ENCODE assay signal across 9 mouse cellular contexts in the genomic region with DNA sequence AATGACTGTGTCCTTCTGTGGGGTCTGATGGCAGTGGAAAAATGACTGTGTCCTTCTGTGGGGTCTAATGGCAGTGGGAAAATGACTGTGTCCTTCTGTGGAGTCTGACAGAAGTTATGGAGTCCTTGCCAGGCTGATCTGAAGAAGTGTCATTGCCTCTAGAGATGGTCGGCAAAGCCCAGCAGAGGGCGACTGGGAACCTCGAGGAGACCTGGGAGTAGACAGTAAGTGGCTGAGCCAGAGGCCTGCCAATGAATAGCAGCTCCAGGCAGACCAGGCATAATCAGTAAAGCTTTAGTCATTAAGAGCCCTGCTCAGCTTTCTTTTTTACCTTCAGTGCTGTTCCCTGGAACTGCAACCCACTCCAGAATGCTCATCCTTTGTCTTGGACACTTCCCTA. TPM values are rescaled to one million over a fixed set of nuclear protein-coding genes. Genes with fewer than 3 reads are reported as not detected.
DNase-seq lines count a peak whose midpoint lies in the region; ATAC-seq and TF ChIP-seq lines count a peak whose summit lies in the region.
"Had no signal": no experiment of that assay in that cellular context is flagged by ENCODE, and none has a peak within 500 bp of the region (broad histone marks: within the 10 kb centered on the region; RNA-seq: fewer than 3 reads in every experiment).

No protein-coding gene starts in this region.

- WGBS in heart, embryonic 16.5 days = 0% methylated on average over 3 of the region's 3 CpGs
- 0% methylated on average over 3 of the region's 3 CpGs for WGBS in liver, embryonic 12.5 days (ENCODE audit: insufficient replicate concordance)

- peaks cover 13% of the 10 kb centered on the region for H3K36me3 ChIP-seq in G1E (replicated peaks)
- peaks cover 3% of the 10 kb centered on the region for H3K36me3 ChIP-seq in heart, embryonic 16.5 days (ENCODE audit: control insufficient read depth, insufficient read depth)
- H3K36me3 ChIP-seq in liver, embryonic 12.5 days = peaks cover 16% of the 10 kb centered on the region

- peaks cover 13% of the 10 kb centered on the region for H3K27me3 ChIP-seq in G1E (ENCODE audit: insufficient read depth, low read length)
- H3K27me3 ChIP-seq in heart, embryonic 16.5 days (ENCODE audit: control insufficient read depth, insufficient read depth, low read length) = no peaks in the 10 kb centered on the region
- peaks cover 14% of the 10 kb centered on the region for H3K27me3 ChIP-seq in liver, embryonic 12.5 days (replicated peaks)
- H3K27me3 ChIP-seq: limb, embryonic 12.5 days had no signal

- H3K27ac ChIP-seq in embryonic fibroblast, embryonic 13.5 days (ENCODE audit: insufficient read depth, low read length) = no peak overlapping the region
- H3K27ac ChIP-seq in heart, embryonic 16.5 days (ENCODE audit: low read length) = no peak overlapping the region
- H3K27ac ChIP-seq in liver, embryonic 12.5 days = no peak overlapping the region
- H3K27ac ChIP-seq: limb, embryonic 12.5 days had no signal

- ATAC-seq in G1E (ENCODE audit: extremely low read depth, insufficient number of reproducible peaks, low FRiP score, poor library complexity, severe bottlenecking) = peak; percentile 47; the same call in 1 of the 2 replicates
- ATAC-seq in heart, embryonic 16.5 days (replicated peaks; ENCODE audit: extremely low read depth, insufficient read depth, low FRiP score) = peak; percentile 58; the same call in 1 of the 2 replicates
- ATAC-seq in liver, embryonic 12.5 days = peak; percentile 41; the same call in 1 of the 2 replicates

- H3K9me3 ChIP-seq in G1E (replicated peaks) = peaks cover 6% of the 10 kb centered on the region
- H3K9me3 ChIP-seq in heart, embryonic 16.5 days (replicated peaks; ENCODE audit: control insufficient read depth, low read length) = no peaks in the 10 kb centered on the region
- H3K9me3 ChIP-seq in liver, embryonic 12.5 days (replicated peaks) = no peaks in the 10 kb centered on the region
- H3K9me3 ChIP-seq: limb, embryonic 12.5 days had no signal

- H3K9ac ChIP-seq in heart, embryonic 16.5 days (ENCODE audit: low read length) = no peak overlapping the region
- H3K9ac ChIP-seq in liver, embryonic 12.5 days = no peak overlapping the region
- H3K9ac ChIP-seq: limb, embryonic 12.5 days had no signal

- DNase-seq in G1E (ENCODE audit: low spot score) = peak; percentile 63
- peak; percentile 87 for DNase-seq in adrenal gland, postnatal 36 days
- peak; percentile 81 to 86 for DNase-seq in kidney, postnatal 25 days
- DNase-seq in ovary, postnatal 14 days (ENCODE audit: low spot score) = peak; percentile 57
- peak; percentile 58 for DNase-seq in urinary bladder, postnatal 25 days (ENCODE audit: low spot score)

- 0 out of 2 replicates have a peak, but pooled peaks have one; percentile 9 for TF ChIP-seq CTCF in G1E (IDR thresholded peaks at IDR 0.05; ENCODE audit: low read depth, low read length)
- TF ChIP-seq CTCF in embryonic fibroblast, embryonic 13.5 days (IDR thresholded peaks at IDR 0.05; ENCODE audit: borderline replicate concordance, insufficient read depth, low read length) = peak; percentile 32; the same call in 1 of the 2 replicates

- no peak overlapping the region for H3K4me3 ChIP-seq in G1E (ENCODE audit: low read depth, low read length)
- no peak overlapping the region for H3K4me3 ChIP-seq in embryonic fibroblast, embryonic 13.5 days (ENCODE audit: insufficient read depth, low read length)
- no peak overlapping the region for H3K4me3 ChIP-seq in heart, embryonic 16.5 days (ENCODE audit: low read length)
- H3K4me3 ChIP-seq in liver, embryonic 12.5 days = no peak overlapping the region
- H3K4me3 ChIP-seq: limb, embryonic 12.5 days had no signal

- H3K4me1 ChIP-seq in G1E (ENCODE audit: insufficient read depth, low read depth, low read length) = peaks cover 20% of the 10 kb centered on the region
- H3K4me1 ChIP-seq in embryonic fibroblast, embryonic 13.5 days (ENCODE audit: control insufficient read depth, insufficient read depth, low read length) = peaks cover 7% of the 10 kb centered on the region; the same call in 1 of the 2 replicates
- peaks cover 8% of the 10 kb centered on the region for H3K4me1 ChIP-seq in heart, embryonic 16.5 days (ENCODE audit: control insufficient read depth, insufficient read depth, low read length)
- H3K4me1 ChIP-seq in liver, embryonic 12.5 days = peaks cover 18% of the 10 kb centered on the region

- TF ChIP-seq POLR2A in embryonic fibroblast, embryonic 13.5 days (IDR thresholded peaks at IDR 0.05; ENCODE audit: low read depth, low read length) = no peak

- no peak overlapping the region for H3K4me2 ChIP-seq in heart, embryonic 16.5 days (ENCODE audit: low read depth, low read length)
- H3K4me2 ChIP-seq in liver, embryonic 12.5 days = no peak overlapping the region
- H3K4me2 ChIP-seq: limb, embryonic 12.5 days had no signal

RNA-seq across cellular contexts. Expression of a gene that starts 2.0 kb away (rescaled TPM):
- total RNA-seq in G1E (2014; fragmentation: Nextera tagmentation) = 114 and 124 TPM in 2 replicates
- total RNA-seq in G1E (2017) = 261 and 281 TPM in 2 replicates
- 12.3 and 15.2 TPM in 2 replicates for polyA plus RNA-seq in G1E (2012)
- 100 to 1,000 TPM; 294 to 327 TPM for total RNA-seq in adrenal gland, postnatal 36 days (2021)
- polyA plus RNA-seq in embryonic fibroblast, embryonic 13.5 days (2011; ENCODE audit: insufficient read length, low read depth, missing spikeins) = 177 and 184 TPM in 2 replicates
- polyA plus RNA-seq in heart, embryonic 16.5 days (2015; fragmentation: Nextera tagmentation; extraction: Ambion mirVana) = 214 and 217 TPM in 2 replicates
- polyA plus RNA-seq in liver, embryonic 12.5 days (2016; fragmentation: Nextera tagmentation; extraction: Ambion mirVana) = 195 and 196 TPM in 2 replicates

Comparison
In these comparisons a context has a peak if more than half of its experiments do, and no peak if none do; other contexts are left out.
1. RNA of a gene that starts 2.0 kb away (polyA plus RNA-seq): 214 to 217 TPM in heart, embryonic 16.5 days, 195 to 196 TPM in liver, embryonic 12.5 days and 177 to 184 TPM in embryonic fibroblast, embryonic 13.5 days; 12.3 to 15.2 TPM in G1E; every median in the first group is over 10 times any median in the second.
2. Peak in every context shown above with its lines, with median percentiles within 50 percentile points of each other: ATAC-seq and DNase-seq.